Mouse (Mus musculus): Measurements from ENCODE around the gene Tmem87b. TPM values are rescaled to one million over a fixed set of nuclear protein-coding genes. Genes with fewer than 3 reads are reported as not detected.

The Tmem87b gene
- total RNA-seq, 2 experiments from 2014 or later = 10.6 to 12.2 TPM

DNA sequence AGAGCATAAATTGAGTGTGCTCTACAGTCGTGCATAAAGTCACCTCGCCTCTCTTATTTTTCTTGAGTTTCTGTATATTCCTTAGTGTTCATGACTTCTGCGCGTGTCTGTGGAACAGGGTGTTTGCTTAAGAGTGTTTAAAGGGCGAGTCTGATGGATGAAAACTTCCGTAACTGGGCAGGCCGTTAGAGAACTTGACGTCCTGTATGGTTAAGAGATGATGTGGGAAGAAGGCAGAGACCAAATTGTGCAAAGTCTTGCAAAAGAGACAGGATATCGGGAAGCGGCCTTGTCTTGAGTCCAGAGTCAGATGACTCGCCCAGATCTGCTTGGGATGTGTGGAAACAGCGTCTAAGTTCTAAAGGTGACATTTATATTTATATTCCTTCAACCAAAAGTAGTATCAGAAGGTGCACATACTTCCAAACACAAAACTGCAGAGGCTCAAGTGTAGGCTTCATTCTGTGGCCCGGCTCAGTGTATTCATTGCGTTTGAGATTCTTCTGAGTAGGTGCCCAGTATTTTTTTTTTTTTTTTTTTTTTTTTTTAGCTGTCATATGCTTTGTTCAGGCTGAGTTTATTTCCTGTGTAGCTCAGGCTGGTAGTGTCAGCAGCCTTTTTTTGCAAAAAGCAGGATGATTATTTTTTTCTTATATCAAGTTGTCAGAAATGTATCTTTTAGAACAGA, 1.2 kb downstream of the Tmem87b start:
- peak; percentile 7 for DNase-seq

DNA sequence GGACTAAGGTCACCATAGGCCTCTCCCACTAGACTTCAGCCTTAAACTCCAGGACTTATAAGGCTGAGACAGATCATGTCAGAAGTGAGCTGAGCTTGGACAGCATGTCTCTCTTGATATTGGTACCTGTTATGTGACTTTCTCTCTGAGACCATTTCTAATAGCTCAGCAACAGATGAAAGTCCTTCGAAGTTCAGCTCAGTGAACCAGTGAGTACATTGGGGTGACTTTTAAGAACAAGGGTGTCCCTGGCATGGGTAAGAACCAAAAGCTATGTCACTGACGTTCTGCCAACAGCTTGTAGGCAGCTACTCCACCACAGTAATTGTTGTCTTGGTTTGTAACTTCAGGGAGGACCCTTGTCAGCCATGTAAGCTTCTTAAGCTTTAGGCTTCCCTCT, 2.7 kb downstream of the Tmem87b start:
- DNase-seq = no peak

DNA sequence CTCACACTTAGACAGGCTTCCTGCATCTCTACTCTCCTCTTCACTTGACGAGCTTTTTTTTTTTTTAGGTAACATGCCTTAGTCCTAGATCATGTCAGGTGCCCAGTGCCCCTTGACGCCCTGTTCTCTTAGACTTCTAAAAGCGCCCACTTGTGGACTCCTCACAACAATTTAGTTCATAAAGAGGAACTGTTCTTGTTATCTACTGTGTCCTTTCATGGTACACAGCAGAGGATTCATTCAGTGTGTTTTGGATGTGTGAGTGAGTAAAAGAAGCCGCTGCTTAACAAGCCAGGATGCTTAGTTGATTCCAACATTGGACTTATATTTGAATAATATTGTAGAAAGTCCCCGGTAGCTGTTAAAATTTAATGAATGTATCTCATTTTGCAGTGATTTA, 6.0 kb downstream of the Tmem87b start:
- DNase-seq = no peak

GRCm38 (mm10) chr2:128827787-128828186, 9.9 kb downstream of the Tmem87b start:
- no peak for DNase-seq

- DNase-seq = no peak
Measured at GRCm38 (mm10) chr2:128832611-128833010, 14.7 kb downstream of the Tmem87b start.

GRCm38 (mm10) chr2:128833035-128833434, 15.1 kb downstream of the Tmem87b start:
- DNase-seq = no peak

DNA sequence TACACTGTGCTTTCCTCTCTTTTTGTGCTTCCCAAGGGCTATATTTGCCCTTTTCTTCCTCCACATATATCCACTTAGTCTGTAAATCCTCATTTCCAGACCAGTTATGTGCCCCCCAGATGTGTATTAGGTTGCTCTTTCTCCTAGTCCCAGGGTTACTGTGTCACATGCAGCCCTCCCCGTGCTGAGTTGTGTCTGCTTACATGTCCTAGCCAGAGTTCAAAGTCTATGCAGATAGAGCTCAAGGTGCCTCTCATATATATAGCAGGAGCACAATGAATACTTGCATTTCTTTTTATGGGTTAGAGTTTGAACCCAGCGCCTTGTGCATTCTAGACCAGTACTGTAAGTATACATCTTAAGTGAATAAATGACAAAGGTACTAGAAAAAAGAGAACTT, 15.5 kb downstream of the Tmem87b start:
- no peak for DNase-seq

GRCm38 (mm10) chr2:128837531-128837930, 19.6 kb downstream of the Tmem87b start:
- no peak for DNase-seq

DNA sequence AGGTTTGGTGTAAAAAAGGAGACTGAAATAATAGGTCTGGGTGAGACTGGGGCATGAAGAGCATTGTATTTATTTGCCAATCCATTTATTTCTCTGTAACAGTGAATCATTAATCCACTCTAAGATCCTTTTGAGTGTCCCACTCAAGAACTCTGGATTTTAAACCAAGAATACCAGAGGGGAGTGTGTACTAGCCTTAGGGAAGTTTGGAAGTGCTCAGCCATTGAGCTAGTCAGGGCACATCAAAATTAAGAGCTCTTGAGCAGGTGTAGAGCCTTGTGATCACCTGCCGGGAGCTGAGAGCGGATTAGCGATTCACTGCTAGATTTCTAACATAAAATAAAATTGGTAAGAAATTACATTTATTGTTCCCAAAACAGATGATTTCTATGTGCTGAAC, 20.7 kb downstream of the Tmem87b start:
- DNase-seq = no peak

DNA sequence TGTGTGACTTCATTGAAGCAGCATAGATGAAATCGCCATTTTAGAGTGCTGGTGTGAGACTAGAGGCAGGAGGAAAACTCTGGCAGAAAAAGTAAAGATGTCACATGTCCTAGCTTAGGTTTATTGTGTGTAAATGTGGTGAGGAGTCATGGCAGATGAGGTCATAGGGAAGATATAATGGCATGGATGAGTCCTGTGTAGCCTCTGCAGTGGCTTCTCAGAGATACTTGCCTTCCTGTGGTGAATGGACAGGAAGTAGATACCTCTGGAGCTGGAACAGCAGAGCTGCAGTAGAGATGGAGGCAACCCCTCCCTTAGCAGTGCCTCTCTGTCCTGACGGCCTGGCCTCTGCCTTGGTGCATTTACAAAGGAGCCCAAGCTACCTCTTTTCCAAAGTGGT, 21.6 kb downstream of the Tmem87b start:
- no peak for DNase-seq

- DNase-seq = no peak
Measured at GRCm38 (mm10) chr2:128842437-128842836, 24.5 kb downstream of the Tmem87b start.

DNA sequence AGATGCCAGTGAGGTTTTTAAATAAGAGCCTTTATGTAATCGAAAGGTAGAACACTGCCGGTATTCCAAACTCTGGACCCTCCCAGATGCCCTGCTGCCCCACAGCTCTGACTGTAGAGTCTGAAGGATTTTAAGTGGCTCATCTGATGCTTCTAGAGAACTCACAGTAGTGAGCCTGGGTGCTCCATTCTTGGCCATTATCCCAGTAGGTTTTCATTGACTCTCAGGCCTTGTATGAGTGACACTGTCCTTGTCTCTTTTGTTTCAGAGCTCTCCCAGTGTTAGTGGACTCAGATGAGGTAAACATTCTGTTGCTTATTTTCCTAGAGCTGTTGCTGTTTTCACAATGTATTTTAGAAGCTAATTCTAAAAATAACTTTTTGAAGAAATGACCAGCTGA, 32.1 kb downstream of the Tmem87b start:
- DNase-seq = no peak

DNA sequence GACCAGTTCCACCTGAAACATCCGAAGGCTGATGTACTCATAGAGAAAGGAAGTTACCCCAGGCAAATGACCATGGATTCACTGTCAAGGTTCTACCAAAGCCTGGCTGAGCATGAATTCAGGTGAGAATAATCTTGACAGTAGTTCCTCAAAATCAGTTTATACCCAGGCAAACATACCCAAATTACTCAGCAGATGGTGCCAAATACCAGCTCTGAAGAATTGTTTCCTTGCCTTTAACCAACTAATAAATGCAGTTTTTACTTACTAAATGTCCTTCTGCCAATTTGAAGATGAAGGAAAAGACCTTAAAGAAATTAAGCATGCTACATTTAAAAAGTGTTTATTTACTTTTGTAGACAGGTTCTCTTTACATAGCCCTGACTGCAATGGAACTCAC, 38.8 kb downstream of the Tmem87b start:
- DNase-seq = no peak

GRCm38 (mm10) chr2:128858962-128859361, 41.0 kb downstream of the Tmem87b start:
- no peak for DNase-seq

DNA sequence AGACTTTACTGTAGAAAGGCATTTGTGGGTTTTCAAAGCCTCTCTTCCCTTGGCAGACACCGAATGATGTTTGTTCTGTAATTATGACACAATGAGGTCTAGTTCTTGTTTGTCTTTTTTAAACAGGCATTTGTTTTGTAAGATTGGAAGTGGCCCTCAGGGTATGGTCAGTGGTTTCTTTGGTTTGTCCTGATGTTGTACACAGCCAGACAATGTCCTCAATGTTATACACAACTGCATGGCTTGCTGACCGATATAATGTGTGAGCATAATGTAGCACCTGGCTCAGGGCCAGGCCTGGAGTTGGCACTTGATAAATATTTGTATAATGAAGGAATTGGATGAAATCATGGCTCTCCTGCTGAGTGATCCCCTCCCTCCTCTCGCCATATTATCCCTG, 41.9 kb downstream of the Tmem87b start:
- no peak for DNase-seq

DNA sequence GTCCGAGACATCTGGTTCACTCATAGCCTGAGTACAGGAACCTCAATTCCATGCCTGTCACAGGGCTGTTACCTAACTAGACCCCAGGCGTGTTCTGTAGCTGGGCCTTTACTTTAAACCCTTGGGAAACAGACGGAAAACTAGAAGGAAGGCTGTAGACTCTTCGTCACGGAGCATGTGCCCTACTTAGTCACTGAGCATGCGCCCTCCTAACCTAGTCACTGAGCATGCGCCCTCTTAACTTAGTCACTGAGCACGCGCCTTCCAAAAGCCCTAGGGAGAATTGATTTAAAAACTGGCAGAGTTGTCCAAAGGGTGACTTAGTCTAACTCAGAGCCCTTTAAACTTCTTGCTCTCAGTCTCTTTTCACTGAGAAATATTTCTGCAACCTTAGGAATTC, 44.7 kb downstream of the Tmem87b start, which contains the start of gene Fbln7:
Fbln7 (plus strand) TSS at position 346 of the 400 bp plus-strand sequence.
- no peak for DNase-seq

- peak; percentile 54 for DNase-seq
Measured at GRCm38 (mm10) chr2:128863777-128864331, 45.9 kb downstream of the Tmem87b start.

- no peak for DNase-seq
Measured at GRCm38 (mm10) chr2:128865061-128865460, 47.1 kb downstream of the Tmem87b start.

GRCm38 (mm10) chr2:128871656-128872055, 53.7 kb downstream of the Tmem87b start:
- peak; percentile 30 for DNase-seq

DNA sequence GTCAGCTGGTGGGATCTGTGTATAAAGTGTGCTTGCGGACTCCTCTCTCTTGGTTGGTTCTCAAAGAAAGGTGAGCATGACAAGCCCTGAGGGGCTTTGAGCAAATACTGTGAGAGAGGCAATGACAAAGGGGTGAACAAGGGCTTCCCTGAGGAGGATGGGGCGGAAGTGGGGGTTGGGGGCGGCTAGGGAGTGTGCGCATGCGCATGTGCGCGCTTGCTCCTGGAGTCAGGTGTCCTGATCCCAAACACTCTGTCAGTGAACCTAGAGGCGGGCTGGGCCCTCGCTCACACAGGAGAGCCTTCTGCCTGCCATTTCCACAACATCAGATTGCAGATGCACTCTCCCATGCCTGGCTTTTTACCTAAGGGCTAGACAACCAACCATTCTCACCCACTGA, 54.3 kb downstream of the Tmem87b start:
- DNase-seq = no peak

DNA sequence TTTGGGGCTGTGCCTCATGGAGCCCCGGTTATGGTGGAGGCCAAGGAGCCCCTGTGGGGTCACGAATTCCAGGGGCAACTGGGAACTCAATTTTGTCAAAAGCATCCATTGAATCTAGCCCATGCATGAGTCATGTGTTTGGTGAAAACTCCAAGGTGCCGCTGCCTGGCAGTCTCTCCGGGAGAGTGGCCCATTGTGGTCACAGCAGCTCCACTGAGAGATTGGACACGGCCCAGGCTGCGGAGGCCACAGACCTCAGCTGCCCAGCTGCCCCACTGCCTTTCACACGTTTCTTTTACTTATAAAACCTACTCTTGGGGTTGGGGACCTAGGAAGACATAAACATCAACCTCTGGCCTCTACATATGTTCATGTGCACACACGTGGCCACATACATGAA, 57.6 kb downstream of the Tmem87b start:
- no peak for DNase-seq

GRCm38 (mm10) chr2:128881236-128881635, 63.3 kb downstream of the Tmem87b start:
- DNase-seq = no peak

DNA sequence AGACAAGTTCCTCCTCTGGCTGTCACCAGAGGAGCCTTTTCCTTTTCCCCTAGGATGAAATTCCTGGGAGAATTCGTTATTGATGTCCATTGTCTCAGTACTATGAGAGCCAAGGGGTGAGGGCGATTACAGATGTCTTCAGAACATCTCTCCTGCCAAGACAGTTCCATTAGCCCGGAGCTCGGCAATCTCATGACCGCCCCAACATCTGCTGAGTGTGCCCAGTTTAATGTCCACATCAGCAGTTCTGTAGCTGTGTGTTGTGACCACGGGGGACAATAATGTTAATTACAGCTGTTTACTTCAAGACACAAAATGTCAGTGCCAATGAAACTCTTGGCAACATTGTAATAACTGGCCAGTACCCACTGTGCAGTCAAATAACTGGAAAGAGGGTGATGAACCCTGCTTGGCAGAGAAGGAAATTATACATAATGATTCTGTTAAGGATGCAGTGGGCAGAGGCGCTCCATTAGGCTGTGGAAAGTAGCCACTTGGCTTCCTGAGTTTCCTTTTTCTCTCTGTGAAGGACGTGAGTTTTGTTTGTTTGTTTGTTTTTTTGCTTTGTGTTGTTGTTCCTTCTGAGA, 67.4 kb downstream of the Tmem87b start:
- no peak for DNase-seq
